Mouse (Mus musculus): ENCODE results near the gene Klf6. TPM values are rescaled to one million over a fixed set of nuclear protein-coding genes. Genes with fewer than 3 reads are reported as not detected.

Klf6 gene
- polyA plus RNA-seq, 1 experiment: 84.0 TPM

DNA sequence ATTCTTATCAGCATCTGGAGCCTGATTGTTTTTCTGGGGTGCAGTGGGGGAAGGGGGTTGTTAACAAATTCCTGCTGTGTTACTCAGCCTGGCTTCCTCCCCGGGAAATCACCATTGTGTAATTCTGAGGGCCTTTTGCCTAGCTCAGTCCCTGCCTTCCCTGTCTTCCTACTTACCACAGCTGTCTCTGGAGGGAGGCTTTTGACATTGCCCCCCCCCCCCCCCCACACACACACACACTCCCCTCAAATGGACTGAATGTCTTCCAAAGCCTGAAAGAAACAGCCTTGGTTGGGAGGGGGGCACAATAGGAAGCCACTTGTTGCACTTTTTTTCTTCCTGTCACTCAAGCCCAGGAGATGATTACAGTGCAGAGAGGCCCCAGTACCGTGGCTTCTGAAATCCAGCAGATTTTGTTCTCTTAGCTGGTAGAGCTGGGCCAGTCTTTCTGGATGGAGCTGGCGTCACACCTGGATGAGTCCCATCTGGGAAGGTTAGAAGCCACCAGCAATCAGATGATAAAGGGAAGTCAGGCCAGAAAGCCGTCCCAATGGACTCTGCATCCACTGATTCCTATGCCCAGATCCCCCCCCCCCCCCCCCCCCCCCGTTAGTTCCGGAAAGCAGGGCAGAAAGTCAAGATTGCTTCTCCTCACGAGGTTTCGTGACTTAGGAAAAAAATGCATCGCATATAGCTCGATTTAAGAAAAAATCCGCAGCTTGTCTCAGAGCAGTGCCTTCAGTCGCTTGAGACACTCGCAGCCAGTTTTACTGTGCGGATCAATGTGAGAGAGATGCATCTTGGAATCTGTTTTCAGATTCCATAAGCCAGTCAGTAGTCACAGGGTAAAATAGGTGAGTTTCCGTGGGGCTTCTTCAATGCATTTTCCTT lies 9.3 kb downstream of the Klf6 start:
- H3K4me1 ChIP-seq (ENCODE audit: control insufficient read depth, insufficient read depth, low read length): peaks cover 2% of the 10 kb centered on the region
- no peaks in the 10 kb centered on the region for H3K27me3 ChIP-seq (ENCODE audit: control insufficient read depth, insufficient read depth, low read length, poor library complexity, severe bottlenecking)
- H3K4me3 ChIP-seq (ENCODE audit: low read depth, low read length): no peak overlapping the region
- no peak for TF ChIP-seq CTCF (IDR thresholded peaks at IDR 0.05; ENCODE audit: low read depth, low read length)
- no peak for TF ChIP-seq EP300 (IDR thresholded peaks at IDR 0.05; ENCODE audit: insufficient read depth, low read depth, low read length)
- no peaks in the 10 kb centered on the region; the same call in 1 of the 2 replicates for H3K9me3 ChIP-seq (replicated peaks; ENCODE audit: control insufficient read depth, insufficient read depth, low read length, poor library complexity, severe bottlenecking)
- peak overlapping the region; percentile 49; the same call in 1 of the 2 replicates for H3K27ac ChIP-seq (ENCODE audit: insufficient read depth, low read length)
- H3K36me3 ChIP-seq (ENCODE audit: control insufficient read depth, insufficient read depth, low read length, poor library complexity, severe bottlenecking): peaks cover 33% of the 10 kb centered on the region
- peak overlapping the region; percentile 43; the same call in 1 of the 2 replicates for H3K9ac ChIP-seq (ENCODE audit: low read depth, poor library complexity, severe bottlenecking)

DNA sequence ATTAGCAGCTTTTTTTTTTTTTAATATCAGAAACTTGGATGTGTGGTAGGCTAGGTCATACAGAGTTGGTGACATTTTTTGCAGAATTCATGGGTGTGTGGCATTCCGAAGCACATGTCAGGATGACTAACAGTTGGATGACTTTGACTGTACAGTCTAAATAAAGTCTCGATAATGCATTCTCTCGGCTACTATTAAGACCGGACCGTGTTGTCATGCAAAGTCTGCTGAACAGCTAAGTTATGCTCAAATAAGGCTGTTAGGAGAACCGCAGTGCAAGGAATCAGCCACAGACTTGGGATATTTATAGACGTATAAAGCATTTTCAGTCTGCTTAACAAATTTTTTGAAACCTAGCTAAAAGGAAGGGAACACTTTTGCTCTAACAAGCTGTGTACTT lies 10.1 kb downstream of the Klf6 start:
- H3K27me3 ChIP-seq (ENCODE audit: control insufficient read depth, insufficient read depth, low read length, poor library complexity, severe bottlenecking): no peaks in the 10 kb centered on the region
- H3K9ac ChIP-seq (ENCODE audit: low read depth, poor library complexity, severe bottlenecking): no peak overlapping the region
- H3K4me1 ChIP-seq (ENCODE audit: control insufficient read depth, insufficient read depth, low read length): peaks cover 2% of the 10 kb centered on the region
- H3K27ac ChIP-seq (ENCODE audit: insufficient read depth, low read length): no peak overlapping the region
- no peaks in the 10 kb centered on the region; the same call in 1 of the 2 replicates for H3K9me3 ChIP-seq (replicated peaks; ENCODE audit: control insufficient read depth, insufficient read depth, low read length, poor library complexity, severe bottlenecking)
- no peak for TF ChIP-seq CTCF (IDR thresholded peaks at IDR 0.05; ENCODE audit: low read depth, low read length)
- no peak for TF ChIP-seq POLR2A (IDR thresholded peaks at IDR 0.05; ENCODE audit: insufficient read depth, low read length)
- no peak for TF ChIP-seq EP300 (IDR thresholded peaks at IDR 0.05; ENCODE audit: insufficient read depth, low read depth, low read length)
- H3K36me3 ChIP-seq (ENCODE audit: control insufficient read depth, insufficient read depth, low read length, poor library complexity, severe bottlenecking): peaks cover 25% of the 10 kb centered on the region
- H3K4me3 ChIP-seq (ENCODE audit: low read depth, low read length): no peak overlapping the region

DNA sequence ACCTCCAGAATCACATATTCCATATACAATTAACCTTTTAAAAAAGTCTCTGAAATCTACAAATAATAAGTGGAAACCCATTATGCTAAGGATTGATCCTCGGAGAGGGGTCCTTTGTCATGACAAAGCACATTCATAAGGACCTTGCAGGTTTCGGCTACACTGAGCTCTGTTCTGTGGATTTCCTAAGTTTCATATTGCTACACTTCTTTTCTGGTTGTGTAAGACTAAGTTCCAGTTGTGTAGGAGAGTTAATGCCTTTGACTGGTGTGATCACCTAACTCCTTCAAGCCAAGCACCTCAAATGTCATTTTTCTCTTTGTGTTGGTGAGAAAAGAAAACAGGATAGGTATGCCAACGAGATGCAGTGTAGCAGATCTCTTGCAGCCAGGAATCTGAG lies 12.4 kb downstream of the Klf6 start:
- TF ChIP-seq POLR2A (IDR thresholded peaks at IDR 0.05; ENCODE audit: insufficient read depth, low read length): no peak
- TF ChIP-seq CTCF (IDR thresholded peaks at IDR 0.05; ENCODE audit: low read depth, low read length): no peak
- TF ChIP-seq EP300 (IDR thresholded peaks at IDR 0.05; ENCODE audit: insufficient read depth, low read depth, low read length): no peak
- Histone ChIP-seq H3K9me3 (replicated peaks; ENCODE audit: control insufficient read depth, insufficient read depth, low read length, poor library complexity, severe bottlenecking) (no peaks in the 10 kb centered on the region), H3K4me1 (ENCODE audit: control insufficient read depth, insufficient read depth, low read length) (peaks cover 2% of the 10 kb centered on the region), H3K27ac (ENCODE audit: insufficient read depth, low read length) (no peak overlapping the region), H3K36me3 (ENCODE audit: control insufficient read depth, insufficient read depth, low read length, poor library complexity, severe bottlenecking) (peaks cover 3% of the 10 kb centered on the region), H3K27me3 (ENCODE audit: control insufficient read depth, insufficient read depth, low read length, poor library complexity, severe bottlenecking) (no peaks in the 10 kb centered on the region), H3K4me3 (ENCODE audit: low read depth, low read length) (no peak overlapping the region), H3K9ac (ENCODE audit: low read depth, poor library complexity, severe bottlenecking) (no peak overlapping the region)

DNA sequence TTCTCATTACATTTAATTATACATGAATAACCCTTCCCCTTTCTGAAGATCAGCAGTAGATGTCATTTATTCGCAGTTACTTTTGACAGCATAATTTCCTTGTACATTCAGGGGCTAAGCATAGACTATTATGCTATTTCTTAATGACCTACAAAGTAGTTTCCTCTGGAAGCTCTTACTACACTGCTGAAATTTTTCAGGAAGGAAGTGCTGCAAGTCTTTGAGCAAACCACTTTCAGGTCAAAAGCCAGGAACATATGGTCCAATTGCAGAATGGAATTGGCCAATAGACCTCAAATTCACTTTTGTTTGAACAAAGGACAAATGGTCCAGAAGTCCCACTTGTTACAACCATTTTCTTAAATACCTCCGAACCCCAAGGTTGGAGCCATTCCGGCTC lies 14.2 kb downstream of the Klf6 start:
- Histone ChIP-seq H3K27me3 (ENCODE audit: control insufficient read depth, insufficient read depth, low read length, poor library complexity, severe bottlenecking) (no peaks in the 10 kb centered on the region), H3K36me3 (ENCODE audit: control insufficient read depth, insufficient read depth, low read length, poor library complexity, severe bottlenecking) (no peaks in the 10 kb centered on the region), H3K9ac (ENCODE audit: low read depth, poor library complexity, severe bottlenecking) (no peak overlapping the region), H3K4me3 (ENCODE audit: low read depth, low read length) (no peak overlapping the region), H3K9me3 (replicated peaks; ENCODE audit: control insufficient read depth, insufficient read depth, low read length, poor library complexity, severe bottlenecking) (no peaks in the 10 kb centered on the region), H3K4me1 (ENCODE audit: control insufficient read depth, insufficient read depth, low read length) (peaks cover 2% of the 10 kb centered on the region), H3K27ac (ENCODE audit: insufficient read depth, low read length) (no peak overlapping the region)
- no peak for TF ChIP-seq CTCF (IDR thresholded peaks at IDR 0.05; ENCODE audit: low read depth, low read length)
- TF ChIP-seq EP300 (IDR thresholded peaks at IDR 0.05; ENCODE audit: insufficient read depth, low read depth, low read length): no peak

DNA sequence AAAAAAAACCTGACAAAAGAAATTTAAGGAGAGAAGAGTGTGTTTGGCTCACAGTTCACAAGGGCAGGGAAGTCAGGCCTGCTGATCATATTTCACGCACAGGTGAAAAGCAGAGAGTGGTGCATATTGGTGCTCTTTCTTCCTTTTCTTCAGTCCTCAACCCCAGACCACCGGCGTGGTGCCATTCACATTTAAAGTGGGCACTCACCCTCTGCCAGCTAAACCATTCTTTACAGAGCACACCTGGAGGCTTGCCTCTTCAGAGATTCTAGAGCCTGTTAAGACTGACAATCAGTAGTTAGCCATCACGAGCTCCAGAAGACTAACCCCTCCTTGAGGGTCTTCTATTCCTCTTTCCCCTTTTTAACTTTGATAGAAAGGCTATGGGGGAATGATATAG lies 17.5 kb downstream of the Klf6 start:
- TF ChIP-seq EP300 (IDR thresholded peaks at IDR 0.05; ENCODE audit: insufficient read depth, low read depth, low read length): peak; percentile 73
- no peak for TF ChIP-seq POLR2A (IDR thresholded peaks at IDR 0.05; ENCODE audit: insufficient read depth, low read length)
- H3K9me3 ChIP-seq (replicated peaks; ENCODE audit: control insufficient read depth, insufficient read depth, low read length, poor library complexity, severe bottlenecking): no peaks in the 10 kb centered on the region
- peaks cover 2% of the 10 kb centered on the region for H3K4me1 ChIP-seq (ENCODE audit: control insufficient read depth, insufficient read depth, low read length)
- H3K4me3 ChIP-seq (ENCODE audit: low read depth, low read length): no peak overlapping the region
- H3K27me3 ChIP-seq (ENCODE audit: control insufficient read depth, insufficient read depth, low read length, poor library complexity, severe bottlenecking): no peaks in the 10 kb centered on the region
- H3K36me3 ChIP-seq (ENCODE audit: control insufficient read depth, insufficient read depth, low read length, poor library complexity, severe bottlenecking): no peaks in the 10 kb centered on the region
- H3K27ac ChIP-seq (ENCODE audit: insufficient read depth, low read length): no peak overlapping the region
- no peak overlapping the region for H3K9ac ChIP-seq (ENCODE audit: low read depth, poor library complexity, severe bottlenecking)

DNA sequence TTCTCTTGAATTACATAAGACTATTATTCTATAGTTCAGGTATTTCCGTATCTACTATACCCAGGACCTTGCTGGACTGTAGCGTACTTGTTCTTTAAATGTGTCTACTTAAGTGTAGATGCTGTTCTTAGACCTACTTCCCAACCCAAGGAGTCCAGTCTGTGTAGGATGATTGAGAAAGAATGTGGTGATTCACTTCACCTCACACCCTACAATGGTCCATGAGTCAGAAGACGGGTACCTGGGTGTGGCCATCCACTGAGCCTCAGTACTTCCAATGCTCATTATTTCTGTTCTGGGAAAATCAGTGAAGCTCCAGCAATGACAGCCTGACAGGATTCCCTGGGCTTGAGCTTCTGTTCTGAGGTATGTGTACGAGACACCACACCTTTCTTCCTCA lies 25.5 kb downstream of the Klf6 start:
- no peaks in the 10 kb centered on the region; the same call in 1 of the 2 replicates for H3K27me3 ChIP-seq (ENCODE audit: control insufficient read depth, insufficient read depth, low read length, poor library complexity, severe bottlenecking)
- H3K36me3 ChIP-seq (ENCODE audit: control insufficient read depth, insufficient read depth, low read length, poor library complexity, severe bottlenecking): no peaks in the 10 kb centered on the region
- no peaks in the 10 kb centered on the region for H3K9me3 ChIP-seq (replicated peaks; ENCODE audit: control insufficient read depth, insufficient read depth, low read length, poor library complexity, severe bottlenecking)
- H3K4me3 ChIP-seq (ENCODE audit: low read depth, low read length): no peak overlapping the region
- H3K9ac ChIP-seq (ENCODE audit: low read depth, poor library complexity, severe bottlenecking): no peak overlapping the region
- no peak overlapping the region for H3K27ac ChIP-seq (ENCODE audit: insufficient read depth, low read length)
- TF ChIP-seq CTCF (IDR thresholded peaks at IDR 0.05; ENCODE audit: low read depth, low read length) (no peak), EP300 (IDR thresholded peaks at IDR 0.05; ENCODE audit: insufficient read depth, low read depth, low read length) (no peak), POLR2A (IDR thresholded peaks at IDR 0.05; ENCODE audit: insufficient read depth, low read length) (no peak)
- H3K4me1 ChIP-seq (ENCODE audit: control insufficient read depth, insufficient read depth, low read length): no peaks in the 10 kb centered on the region
